Mouse (Mus musculus) fibroblast of lung, adult 2 months (primary cell): ENCODE results near the gene Gpr152.

Experiments used
- DNase-seq: peaks from one replicate; pipeline ENCODE4 v3.0.0-alpha.2; 2011; ENCODE audit warnings: low read depth

Gpr152 gene

DNA sequence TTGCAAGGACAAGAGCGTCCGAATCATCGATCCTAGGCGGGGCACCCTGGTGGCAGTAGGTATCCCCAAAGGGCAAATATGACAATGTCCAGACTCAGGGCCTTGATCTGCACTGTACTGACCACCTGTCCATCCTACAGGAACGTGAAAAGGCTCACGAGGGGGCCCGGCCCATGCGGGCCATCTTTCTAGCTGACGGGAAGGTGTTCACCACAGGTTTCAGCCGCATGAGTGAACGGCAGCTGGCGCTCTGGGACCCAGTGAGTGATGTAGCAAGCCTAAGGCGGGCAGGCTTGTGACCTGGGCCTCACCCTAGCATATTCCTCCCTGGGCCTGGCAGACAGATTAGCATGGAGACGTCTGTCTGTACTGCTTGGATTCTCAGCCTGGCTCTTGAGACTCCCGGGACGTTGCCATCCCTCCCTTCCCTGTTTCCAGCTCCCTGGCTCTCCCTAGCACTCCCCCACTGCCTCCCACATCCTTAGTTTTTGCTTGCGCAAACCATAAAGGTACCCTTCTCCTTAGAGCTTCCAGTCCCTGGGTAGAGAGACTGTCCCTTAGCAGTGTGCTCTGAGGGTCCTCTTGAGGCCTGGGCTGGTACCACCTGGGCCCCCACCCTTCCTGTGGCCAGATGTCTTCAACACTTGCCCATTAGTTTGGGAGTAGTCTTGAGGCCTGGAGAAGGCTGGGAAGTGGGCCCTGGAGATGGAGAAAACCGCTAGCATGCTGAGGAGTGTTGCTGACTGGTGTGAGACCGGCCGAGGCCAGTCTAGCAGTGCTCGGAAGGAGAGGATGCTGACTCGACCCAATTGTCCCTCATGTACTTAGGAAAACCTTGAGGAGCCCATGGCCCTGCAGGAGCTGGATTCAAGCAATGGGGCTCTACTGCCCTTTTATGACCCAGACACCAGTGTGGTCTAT, 11.2 kb downstream of the Gpr152 start:
- DNase-seq = no peak

DNA sequence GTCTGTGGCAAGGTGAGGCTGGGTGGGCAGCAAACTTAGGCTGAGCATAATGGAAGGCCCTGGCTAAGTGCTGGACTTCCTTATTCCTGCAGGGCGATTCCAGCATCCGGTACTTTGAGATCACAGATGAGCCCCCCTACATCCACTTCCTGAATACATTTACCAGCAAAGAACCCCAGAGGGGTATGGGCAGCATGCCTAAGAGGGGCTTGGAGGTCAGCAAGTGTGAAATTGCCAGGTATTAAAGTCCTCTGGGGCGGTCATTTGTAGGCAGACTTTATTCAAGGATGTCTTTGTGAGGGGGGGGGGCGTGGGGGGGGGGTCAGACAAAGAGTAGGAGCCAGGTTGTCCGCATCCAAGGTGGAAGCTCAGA, 11.9 kb downstream of the Gpr152 start:
- DNase-seq = no peak

DNA sequence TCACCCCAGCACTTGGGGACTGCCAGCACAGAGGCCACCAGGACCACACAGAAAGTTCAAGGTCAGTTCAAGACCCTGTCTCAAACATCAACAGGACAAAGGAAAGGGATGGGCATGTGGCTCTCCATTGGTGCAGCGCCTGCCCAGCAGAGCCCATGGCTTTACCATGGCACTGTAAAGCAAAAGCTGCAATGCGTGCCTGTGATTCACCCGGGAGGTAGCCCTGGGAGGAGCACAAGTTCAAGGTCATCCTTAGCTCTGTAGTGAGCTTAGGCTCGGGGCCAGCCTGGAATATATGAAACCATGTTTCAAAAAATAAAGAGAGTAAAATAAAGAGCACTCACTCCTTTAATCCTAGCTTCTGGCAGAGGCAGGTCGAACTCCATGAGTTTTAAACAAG, 12.3 kb downstream of the Gpr152 start:
- DNase-seq = no peak

DNA sequence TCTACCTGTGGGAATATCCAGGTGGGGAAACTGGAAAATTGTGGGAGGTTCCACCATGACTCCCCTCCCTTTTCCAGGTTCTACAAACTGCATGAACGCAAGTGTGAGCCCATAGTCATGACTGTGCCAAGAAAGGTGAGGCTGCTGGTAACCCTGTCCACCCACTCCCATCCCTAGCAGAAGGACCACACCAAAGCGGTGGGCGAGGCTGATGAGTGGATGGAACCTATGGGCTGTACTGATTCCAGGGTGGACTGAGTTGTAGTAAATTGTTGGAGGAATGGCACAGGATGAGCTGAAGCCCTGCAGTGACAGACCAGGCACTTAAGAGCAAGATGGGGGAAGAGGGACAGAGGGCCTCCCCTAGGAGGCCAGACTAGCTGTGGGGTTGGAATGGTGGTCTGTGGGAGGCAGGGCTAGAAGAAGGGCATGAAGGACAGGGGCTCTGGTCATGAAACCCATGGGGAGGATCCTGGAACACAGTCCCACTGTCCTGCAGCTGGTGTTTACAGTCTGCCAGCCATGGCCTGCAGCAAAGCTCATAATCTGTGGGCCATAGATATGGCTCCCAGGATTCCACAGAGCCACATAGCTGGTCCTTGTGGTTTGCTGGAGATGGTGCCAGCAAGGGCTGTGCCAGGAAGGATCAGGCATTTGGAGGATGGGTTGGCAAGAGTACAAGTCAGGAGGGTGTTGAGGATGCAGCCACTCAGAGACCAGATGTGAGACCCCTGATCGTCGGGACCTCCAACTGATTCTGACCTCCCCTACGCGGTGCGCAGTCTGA, 13.1 kb downstream of the Gpr152 start:
- no peak for DNase-seq

DNA sequence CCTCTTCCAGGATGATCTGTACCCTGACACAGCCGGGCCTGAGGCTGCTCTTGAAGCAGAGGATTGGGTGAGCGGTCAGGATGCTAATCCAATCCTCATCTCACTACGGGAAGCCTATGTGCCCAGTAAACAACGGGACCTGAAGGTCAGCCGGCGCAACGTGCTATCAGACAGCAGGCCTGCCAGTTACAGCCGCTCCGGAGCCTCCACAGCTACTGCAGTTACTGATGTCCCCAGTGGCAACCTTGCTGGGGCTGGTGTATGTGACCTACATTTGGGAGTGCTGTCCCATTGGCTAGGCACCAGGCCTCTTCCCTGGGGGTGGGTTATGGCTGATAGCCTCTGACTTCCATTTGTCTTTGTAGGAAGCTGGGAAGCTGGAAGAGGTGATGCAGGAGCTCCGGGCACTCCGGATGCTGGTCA, 13.7 kb downstream of the Gpr152 start, which contains the start of gene Ptprcap:
TSS of gene Ptprcap (plus strand) at position 373 of the 423 bp plus-strand sequence.
- DNase-seq = no peak

DNA sequence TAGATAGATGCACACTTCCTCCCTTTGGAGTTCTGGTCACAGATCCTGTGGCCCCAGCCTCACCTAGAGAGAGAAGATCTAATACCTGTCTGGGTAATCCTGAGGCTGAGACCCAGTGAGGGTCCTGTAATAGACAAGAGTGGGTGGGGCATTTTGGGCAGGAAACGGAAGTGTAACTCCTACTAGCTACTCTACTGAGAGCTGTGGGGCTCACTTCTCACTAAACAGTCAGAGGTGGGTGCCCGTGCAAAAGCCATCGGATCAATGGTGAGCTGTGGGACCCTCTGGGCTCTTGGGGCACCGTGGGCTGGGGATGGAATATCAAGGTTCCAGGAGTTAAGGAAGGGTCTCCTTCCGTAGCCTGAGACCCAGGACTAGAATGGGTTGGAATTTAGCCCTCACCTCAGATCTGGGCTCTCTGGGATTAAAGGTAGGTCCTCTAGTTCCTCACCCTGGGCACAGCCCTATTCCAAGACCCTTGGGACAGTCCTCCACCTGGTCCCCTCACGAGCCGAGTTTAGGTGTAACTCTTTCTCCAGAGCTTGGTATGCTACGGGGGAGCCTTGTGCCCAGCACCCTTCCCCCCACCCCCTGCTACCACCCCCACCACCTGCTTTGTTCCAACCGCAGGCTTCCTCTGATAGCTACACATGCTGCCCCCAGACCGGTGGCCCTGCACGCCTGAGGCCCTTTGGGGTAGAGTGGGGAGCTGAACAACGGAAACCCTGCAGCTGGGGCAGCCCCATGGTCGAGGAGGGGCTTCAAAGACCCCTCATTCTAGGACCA, 15.0 kb downstream of the Gpr152 start:
- no peak for DNase-seq

DNA sequence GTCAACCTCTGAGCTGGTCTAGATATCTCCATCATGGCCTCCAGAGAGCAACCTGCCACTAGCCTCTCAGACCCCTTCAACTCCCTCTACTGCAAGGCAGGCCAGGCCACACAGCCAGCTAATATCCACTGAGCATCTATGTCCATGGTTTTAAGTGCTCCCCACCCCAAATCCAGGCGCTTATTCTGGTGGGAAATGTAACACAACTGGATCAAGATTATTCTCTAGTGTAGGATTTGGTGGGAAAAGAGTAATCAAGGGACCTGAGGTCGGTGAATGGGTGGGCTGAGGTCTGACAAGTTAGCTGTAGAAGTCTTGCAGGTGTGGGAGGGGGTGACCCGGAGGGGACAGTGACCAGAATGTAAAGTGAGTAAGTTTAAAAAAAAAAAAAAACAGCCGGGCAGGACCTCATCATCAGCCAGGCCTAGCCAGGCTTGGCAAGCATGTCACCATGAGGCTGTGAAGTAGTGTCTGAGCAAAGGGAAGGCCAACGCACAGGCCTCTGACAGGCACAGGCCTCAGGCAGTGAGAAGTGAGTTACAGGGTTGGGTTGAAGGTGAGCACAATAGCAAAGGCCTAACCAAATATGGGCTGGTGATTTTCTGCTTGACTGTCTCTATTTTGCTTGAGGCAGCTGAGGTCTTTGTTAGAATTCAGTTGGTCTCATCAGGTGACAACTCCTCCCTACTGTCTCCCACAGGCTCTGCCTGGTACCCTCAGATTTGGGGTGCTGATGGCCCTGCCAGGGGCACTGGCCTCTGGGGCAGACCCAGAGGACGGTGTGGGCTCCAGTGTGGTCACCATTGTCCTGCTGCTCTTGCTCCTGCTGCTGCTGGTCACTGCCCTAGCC, 15.9 kb downstream of the Gpr152 start:
- DNase-seq = no peak

DNA sequence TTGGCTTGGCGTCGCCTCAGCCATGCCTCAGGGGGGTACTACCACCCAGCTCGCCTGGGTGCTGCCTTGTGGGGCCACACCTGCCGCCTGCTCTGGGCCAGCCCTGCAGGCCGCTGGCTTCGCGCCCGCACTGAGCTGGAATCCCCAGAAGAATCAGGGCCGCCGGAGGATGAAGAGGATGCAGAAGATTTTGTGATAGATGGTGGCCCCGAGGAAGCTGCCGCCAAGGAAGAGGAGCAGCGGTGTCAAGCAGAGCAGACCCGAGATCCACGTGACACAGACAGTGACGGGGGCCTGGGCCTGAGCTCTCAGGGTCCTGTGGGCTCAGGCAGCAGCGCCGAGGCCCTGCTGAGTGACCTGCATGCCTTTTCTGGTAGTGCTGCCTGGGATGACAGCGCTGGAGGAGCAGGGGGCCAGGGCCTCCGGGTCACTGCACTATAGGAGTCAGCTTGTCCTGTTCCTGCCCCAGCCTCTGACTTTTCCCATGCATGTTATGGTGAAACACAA, 16.5 kb downstream of the Gpr152 start:
- DNase-seq = no peak

DNA sequence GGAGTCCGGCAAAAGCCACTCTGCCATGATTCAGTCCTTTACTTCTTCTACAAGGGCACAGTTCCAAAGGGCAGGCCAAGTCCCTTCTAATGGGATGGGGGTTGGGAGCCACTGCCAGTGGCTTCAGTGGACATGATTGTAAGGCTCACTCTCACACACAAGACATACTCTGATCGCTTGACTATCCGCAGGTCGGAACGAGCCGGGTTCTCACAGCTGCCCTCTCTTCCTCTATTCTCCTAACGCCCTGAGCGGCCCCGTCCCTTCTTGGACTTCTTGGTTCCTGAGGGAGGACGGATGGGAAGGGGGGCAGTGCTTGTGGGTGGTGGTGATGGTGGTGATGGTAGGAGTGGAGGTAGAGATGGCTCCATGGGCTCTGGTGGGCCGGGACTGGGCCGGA, 17.2 kb downstream of the Gpr152 start:
- no peak for DNase-seq

DNA sequence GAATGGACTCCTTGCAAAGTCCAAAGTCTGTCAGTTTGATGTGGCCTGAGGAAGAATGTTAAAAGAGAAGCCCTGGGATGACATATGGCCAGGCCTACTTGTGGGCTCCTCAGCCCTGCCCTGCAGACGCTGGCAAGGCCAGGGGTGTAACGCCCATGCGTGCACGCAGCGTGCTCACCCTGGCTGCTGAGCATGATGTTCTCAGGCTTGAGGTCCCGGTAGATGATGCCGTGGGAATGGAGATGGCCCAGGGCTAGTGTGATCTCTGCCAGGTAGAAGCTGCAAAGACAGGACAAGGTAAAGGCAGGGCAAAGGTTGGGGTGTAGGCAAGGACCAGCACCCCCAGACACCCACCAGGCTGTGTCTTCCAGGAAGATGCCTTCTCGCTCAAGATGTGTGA, 19.5 kb downstream of the Gpr152 start:
- DNase-seq = no peak

DNA sequence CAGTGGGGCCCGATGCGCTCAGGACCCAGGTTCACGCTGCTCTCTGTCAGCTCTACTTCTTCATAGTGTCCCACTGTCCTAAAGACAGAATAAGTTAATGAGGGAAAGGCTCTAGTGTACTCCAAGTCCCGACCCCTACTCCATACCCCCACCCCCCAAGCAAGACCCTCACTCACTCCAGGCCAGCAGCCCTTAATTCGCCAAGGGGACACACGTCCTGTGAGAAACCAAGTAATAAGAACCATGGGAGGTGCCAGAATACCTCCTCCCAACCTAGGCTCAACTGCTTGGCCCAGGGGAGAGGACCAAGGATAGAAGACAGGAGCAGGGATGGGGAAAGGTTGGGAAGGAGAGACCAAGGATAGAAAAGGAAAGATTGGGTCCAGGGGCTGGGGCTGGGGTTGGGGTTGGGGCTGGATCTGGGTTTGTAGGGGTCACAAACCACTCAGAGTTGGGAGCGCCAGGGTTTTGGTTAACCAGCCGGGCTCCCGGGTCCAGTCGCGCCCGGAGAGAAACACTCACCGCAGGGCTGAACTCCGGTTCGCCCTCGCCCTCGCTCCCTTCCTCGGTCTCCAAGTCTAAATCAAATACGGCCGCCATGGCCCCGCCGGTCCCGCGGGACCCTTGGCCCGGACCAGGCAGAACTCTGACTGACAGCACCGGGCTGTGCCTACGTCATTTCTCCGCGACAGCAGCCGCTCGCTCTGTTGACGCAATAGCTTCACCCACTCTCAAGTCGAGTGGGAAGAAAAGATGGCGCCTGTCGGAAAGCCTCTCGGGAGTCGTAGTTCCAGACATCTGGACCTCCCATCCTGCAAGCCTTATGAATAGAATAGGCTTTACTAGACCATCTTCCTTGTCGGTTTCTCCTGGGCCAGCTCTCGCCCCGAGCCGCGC, 23.3 kb downstream of the Gpr152 start, which contains the start of gene Rps6kb2:
TSS of gene Rps6kb2 (minus strand) at position 709 of the 897 bp plus-strand sequence.
- DNase-seq = peak; percentile 91

DNA sequence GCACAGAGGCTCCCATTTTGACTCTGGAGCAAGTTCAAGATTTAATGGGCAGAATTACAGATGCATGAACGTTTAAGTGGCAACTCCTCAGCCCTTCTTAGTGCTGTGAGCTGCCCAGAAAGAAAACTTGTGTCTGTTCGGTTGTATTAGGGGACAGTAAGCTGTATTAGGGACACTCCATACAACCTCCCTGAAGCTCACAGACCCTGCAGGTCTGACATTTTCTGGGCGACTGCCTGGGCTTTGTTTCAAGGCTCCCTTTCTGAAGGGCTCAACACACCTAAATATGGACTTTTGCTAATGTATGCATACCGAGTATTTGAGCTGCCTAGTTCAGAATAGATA, 23.9 kb downstream of the Gpr152 start:
- DNase-seq = no peak

DNA sequence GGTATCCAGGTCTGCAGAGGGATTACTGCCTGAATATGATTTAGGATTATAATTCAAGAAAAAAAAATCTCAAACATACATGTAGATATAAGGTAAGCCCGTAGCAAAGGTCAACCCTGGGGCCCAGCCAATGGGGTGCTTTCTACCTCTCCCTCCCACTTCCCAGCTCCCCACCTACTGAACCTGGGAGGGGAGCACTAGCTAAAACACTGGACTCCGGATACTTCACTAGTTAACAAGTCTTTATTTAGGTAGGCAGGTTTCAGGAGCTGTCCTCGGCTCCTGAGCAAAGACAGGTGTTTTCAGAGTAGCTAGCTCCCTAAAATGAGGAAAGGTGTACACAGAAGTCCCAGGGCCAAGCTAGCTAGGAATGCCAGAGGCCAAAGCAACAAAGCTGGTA, 24.5 kb downstream of the Gpr152 start:
- DNase-seq = no peak

DNA sequence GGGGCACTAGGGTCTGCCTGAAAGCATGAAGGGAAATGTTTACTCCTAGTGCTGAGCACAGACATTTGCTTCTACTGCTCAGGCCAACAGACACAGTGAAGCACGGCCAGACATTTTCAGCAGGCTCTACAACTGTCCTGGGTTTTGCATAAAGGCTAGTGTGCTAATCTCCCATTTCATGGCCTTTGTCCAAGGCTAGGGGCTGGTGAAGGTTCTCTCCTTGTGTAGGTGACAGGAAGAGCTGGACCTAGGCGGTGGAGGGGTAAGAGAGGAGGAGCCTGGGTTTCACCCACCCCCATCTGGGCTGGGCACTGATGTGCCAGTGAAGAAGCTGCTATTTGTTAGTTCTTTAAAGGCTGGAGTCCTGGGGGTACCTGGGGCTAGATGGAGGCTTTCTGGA, 25.1 kb downstream of the Gpr152 start:
- no peak for DNase-seq

DNA sequence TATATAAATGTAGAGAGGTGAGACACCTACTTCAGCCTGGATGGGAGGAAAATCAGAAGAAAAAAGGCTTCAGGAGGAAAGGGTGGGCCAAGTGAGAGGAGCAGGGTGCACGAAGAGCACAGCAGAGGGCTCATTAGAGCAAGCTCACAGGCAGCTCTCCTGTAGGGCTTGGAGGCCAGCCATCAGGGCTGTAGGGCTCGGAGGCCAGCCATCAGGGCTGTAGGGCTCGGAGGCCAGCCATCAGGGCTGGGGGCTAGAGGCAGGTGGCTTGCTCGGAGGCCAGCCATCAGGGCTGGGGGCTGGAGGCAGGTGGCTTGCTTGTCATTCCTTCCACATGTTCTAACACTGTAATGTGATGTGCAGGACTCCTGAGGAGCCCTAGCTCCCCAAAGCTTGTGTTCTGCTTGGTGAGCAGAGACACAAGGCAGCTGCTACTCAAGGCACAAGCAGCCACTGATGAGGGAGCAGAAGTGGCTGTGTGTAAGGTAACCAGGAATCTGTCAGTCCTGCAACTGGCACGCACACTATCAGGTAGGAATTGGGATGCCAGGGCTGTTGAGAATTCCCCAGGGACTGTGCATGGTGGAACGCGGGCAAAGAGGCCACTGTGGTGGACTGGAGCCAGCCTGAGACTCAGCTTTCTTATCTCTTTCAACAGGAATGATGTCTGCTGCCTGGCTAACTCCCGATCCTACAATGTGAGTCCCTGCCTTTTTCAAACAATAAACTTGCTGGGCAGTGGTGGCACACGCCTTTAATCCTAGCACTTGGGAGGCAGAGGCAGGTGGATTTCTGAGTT, 27.3 kb downstream of the Gpr152 start:
- DNase-seq = no peak

DNA sequence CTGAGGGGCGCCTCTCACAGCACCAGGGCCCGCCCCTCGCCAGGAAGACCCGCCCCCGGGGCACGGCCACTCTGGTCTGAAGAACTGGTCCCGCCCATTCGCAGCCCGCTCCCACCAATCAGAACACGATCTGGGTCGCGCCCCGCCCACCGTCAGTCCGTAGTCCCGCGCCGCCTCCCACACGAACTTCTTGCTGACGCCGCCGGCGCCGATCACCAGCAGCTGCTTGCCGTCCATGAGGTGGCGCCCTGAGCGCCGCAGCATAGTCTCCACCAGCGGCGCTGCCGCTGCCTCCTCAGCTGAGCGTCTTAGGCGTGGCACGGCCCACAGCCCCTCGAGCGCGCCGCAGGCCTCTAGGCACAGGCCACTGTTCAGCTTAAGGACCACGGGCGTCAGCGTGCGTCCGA, 29.8 kb downstream of the Gpr152 start:
- peak; percentile 94 for DNase-seq

DNA sequence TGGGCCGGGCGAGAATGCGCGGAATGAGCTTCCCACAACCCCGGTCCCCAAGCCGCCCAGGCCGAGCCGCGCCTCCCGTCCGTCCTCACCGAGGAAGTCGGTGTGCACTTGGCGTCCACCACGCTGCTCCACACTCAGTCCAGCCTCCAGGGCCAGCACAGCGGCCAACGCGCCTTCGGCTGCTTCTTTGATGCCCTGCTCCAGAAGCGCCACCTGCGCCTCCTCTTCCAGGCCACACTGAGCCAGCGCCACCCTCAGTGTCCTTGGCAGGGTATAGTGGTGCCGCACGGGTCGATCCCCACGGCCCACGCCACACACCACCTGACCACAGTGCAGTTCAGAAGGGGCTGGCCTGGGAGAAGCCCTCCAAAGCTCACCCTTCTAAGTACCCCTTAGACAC, 30.2 kb downstream of the Gpr152 start:
- no peak for DNase-seq

DNA sequence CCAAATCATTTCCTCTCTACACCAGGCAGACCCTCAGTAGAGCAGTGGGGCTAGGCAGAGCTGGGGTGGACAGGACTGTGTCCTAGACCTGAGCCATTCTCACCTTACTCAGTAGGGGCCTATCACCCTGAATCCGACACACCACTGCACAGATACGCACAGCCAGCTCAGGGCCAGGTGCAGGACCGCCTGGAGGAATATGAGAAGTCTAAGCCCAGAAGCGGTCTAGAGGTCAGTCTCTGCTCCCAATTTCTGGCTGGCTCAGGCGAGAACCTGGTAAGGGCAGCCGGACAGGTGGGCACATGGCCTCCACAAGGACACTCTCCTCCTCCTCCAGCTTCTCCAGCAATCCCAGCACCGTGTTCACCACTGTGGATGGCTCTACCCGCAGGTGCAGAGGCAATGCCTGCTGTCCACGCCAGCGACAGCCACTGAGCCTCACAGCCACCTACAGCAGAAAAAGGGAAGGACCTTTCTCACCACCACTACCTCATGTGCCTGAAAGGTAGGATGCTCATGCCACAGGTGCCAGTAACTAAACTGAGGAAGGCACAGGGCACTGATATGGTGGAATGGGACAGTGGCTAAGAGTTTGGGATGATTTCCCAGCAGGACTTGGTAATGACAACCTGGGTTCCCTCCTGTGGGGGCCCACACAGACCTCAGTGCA, 31.3 kb downstream of the Gpr152 start:
- no peak for DNase-seq
